Mouse (Mus musculus): ENCODE results near the gene Mccc1.

DNA sequence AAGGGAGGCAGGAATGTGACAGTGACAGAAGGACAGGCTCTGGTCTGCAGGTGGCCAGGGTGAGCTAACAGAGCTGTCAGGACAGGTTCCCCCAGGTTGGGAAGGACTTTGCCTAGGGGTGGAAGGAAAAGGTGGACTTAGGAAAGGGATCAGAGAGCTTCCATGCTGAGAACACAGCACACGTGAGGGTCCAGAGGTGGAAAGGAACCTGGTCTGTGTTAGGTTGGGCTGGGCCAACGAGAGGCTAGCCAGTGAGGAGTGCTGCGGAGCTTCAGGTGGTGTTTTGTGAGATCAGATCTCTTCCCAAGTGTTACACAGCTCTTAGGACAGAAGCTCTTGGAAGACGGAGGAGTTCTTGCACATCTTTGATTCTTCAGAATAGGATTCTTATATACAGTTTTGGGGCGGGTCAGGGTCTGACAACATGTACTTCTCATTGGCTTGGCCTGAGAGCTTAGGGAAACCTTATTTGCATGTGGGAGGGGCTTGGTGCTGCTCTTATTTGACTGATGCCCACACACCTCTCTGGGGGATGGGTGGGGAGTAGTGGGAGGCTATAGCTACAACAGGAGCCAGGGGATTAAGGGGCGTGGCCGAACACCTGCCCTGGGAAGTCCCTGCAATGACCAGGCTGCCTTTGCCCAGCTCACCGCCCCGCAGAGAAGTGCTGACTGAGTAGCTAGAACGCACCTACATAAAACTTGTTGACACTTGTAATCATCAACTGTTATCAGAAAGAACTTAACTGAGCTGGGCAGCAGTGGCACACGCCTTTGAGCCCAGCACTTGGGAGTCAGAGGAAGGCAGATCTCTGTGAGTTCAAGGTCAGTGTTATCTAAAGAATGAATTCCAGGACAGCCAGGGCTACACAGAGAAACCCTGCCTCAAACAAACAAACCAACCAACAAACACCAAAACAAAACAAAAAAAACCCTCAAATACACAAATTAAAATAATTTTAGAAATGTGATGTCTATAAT is 5.6 kb downstream of the Mccc1 start:
- TF ChIP-seq CTCF (IDR thresholded peaks at IDR 0.05; ENCODE audit: borderline replicate concordance, control insufficient read depth, extremely low read depth, insufficient read depth, low read length, poor library complexity) (no peak), POLR2A (IDR thresholded peaks at IDR 0.05; ENCODE audit: control insufficient read depth, extremely low read depth, insufficient read depth, low read length, poor library complexity) (no peak)

Data from thymus, adult 2 months (tissue).